Mouse (Mus musculus) kidney, embryonic 16.5 days (tissue): ENCODE data around the gene Ppp1r35. TPM values are rescaled to one million over a fixed set of nuclear protein-coding genes. Genes with fewer than 3 reads are reported as not detected.

Experiments used
- ATAC-seq: fragments of 200-750 bp; cut with Nextera tagmentation; 2 replicates; pipeline ENCODE4 v1.8.0; 2017; ENCODE audit warnings: moderate TSS enrichment; ENCODE audit not compliant: low FRiP score, low TSS enrichment
- H3K27ac ChIP-seq: fragments of 300-500 bp; sonication (generic); 2 replicates; pipeline ENCODE4 v1.5.1; 2014; ENCODE audit warnings: low read length
- H3K27me3 ChIP-seq: fragments of 300-500 bp; sonication (generic); 2 replicates; pipeline ENCODE4 v1.6.1; 2014; ENCODE audit warnings: low read length, control low read depth, mixed read lengths; ENCODE audit not compliant: insufficient read depth
- H3K36me3 ChIP-seq: fragments of 300-500 bp; sonication (generic); 2 replicates; pipeline ENCODE4 v1.6.1; 2014; ENCODE audit warnings: low read length, control low read depth, mixed read lengths; ENCODE audit not compliant: insufficient read depth
- H3K4me1 ChIP-seq: fragments of 300-500 bp; sonication (generic); 2 replicates; pipeline ENCODE4 v1.6.1; 2014; ENCODE audit warnings: low read length, control low read depth, mixed read lengths; ENCODE audit not compliant: insufficient read depth
- H3K4me2 ChIP-seq: fragments of 300-500 bp; sonication (generic); replicated peaks from 2 replicates; pipeline ENCODE4 v1.6.1; 2014; ENCODE audit warnings: low read depth, low read length
- H3K4me3 ChIP-seq: fragments of 300-500 bp; sonication (generic); 2 replicates; pipeline ENCODE4 v1.5.1; 2014; ENCODE audit warnings: mild to moderate bottlenecking, low read length
- H3K9ac ChIP-seq: fragments of 300-500 bp; sonication (generic); replicated peaks from 2 replicates; pipeline ENCODE4 v1.6.1; 2014; ENCODE audit warnings: low read length
- H3K9me3 ChIP-seq: fragments of 300-500 bp; sonication (generic); 2 replicates; pipeline ENCODE4 v1.6.1; 2016; ENCODE audit warnings: low read length, control low read depth
- WGBS: fragments of 180-500 bp; shearing (Covaris S2); extraction: QIAGEN DNeasy Blood & Tissue Kit; methylation state at CpG from one replicate; pipeline ENCODE4 v1.1.7; 2014; 5-methylcytosine and 5-hydroxymethylcytosine counted together
- polyA plus RNA-seq: library from polyadenylated mRNA; unstranded; fragments of >200 nt; fragmentation: Nextera tagmentation; extraction: Ambion mirVana; gene quantifications from 2 replicates; pipeline ENCODE4 v1.2.1, GENCODE M21; 2015

Gene Ppp1r35
- polyA plus RNA-seq, 1 experiment from 2014 or later = 26.0 TPM

- Histone ChIP-seq H3K9me3 (no peaks in the 10 kb centered on the region), H3K9ac (no peak overlapping the region), H3K27me3 (no peaks in the 10 kb centered on the region), H3K27ac (no peak overlapping the region), H3K4me2 (no peak overlapping the region), H3K4me3 (no peak overlapping the region), H3K36me3 (peaks cover 43% of the 10 kb centered on the region), H3K4me1 (peaks cover 27% of the 10 kb centered on the region)
- 94% methylated on average over 13 of the region's 13 CpGs for WGBS
- no peak for ATAC-seq
Measured at GRCm38 (mm10) chr5:137751221-137751887, 27.3 kb upstream of the Ppp1r35 start.

DNA sequence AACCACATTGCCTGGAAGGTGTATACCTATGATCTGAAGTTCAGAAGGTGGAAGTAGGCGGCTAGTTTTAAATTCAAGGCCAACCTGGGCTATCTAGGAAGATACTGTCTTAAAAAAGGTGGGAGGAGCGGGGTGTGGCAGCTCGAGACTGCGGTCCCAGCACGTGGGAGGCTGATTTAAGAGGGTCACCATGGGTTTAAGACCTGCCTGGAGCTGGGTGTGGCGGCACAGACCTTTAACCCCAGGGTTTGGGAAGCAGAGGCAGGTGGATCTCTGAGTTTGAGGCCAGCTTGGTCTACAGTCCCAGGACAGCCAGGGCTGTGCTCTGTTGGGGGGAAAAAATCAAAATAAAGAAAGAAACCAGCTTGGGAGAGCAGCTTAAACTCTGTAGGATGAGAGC, 26.7 kb upstream of the Ppp1r35 start:
- Histone ChIP-seq H3K27ac (no peak overlapping the region), H3K4me1 (peaks cover 27% of the 10 kb centered on the region), H3K9me3 (no peaks in the 10 kb centered on the region), H3K9ac (no peak overlapping the region), H3K36me3 (peaks cover 43% of the 10 kb centered on the region), H3K4me3 (no peak overlapping the region), H3K27me3 (no peaks in the 10 kb centered on the region), H3K4me2 (no peak overlapping the region)
- no peak for ATAC-seq
- WGBS = 82% methylated on average over 6 of the region's 6 CpGs

- H3K27me3 ChIP-seq = no peaks in the 10 kb centered on the region
- H3K27ac ChIP-seq = no peak overlapping the region; the same call in 1 of the 2 replicates
- ATAC-seq = no peak
- H3K4me3 ChIP-seq = no peak overlapping the region
- H3K9me3 ChIP-seq = no peaks in the 10 kb centered on the region
- H3K9ac ChIP-seq = no peak overlapping the region
- WGBS = 77% methylated on average over 13 of the region's 13 CpGs
- H3K4me2 ChIP-seq = no peak overlapping the region
- H3K36me3 ChIP-seq = peaks cover 48% of the 10 kb centered on the region
- peaks cover 17% of the 10 kb centered on the region for H3K4me1 ChIP-seq
Measured at GRCm38 (mm10) chr5:137753111-137753832, 25.4 kb upstream of the Ppp1r35 start.

DNA sequence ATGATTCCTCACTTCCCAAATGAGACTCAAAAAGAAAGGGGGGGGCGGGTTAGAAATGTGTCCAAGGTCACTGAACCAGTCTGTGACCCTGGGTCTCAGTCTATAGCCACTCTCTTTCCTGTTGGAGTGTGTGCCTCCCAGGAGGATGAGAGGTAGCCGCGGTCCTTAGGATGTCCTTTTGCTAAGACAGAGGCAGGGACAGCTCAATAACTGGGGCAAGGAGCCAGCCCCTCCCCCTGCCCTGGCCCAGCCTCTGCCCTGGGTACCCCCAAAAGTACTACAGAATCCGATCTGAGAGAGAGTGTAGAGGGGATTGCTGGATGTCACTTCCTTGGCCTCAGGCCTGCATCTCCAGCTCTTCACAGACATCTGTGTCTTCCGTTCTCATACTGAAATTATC, 23.2 kb upstream of the Ppp1r35 start:
- Histone ChIP-seq H3K4me3 (no peak overlapping the region), H3K27me3 (no peaks in the 10 kb centered on the region), H3K9ac (no peak overlapping the region), H3K4me1 (peaks cover 3% of the 10 kb centered on the region; the same call in 1 of the 2 replicates), H3K27ac (no peak overlapping the region), H3K9me3 (no peaks in the 10 kb centered on the region), H3K36me3 (peaks cover 63% of the 10 kb centered on the region), H3K4me2 (no peak overlapping the region)
- WGBS = 83% methylated on average over 5 of the region's 5 CpGs
- no peak for ATAC-seq

- Histone ChIP-seq H3K27me3 (no peaks in the 10 kb centered on the region), H3K4me2 (no peak overlapping the region), H3K36me3 (peaks cover 58% of the 10 kb centered on the region), H3K27ac (no peak overlapping the region), H3K9me3 (no peaks in the 10 kb centered on the region), H3K4me1 (peaks cover 3% of the 10 kb centered on the region; the same call in 1 of the 2 replicates), H3K4me3 (no peak overlapping the region), H3K9ac (no peak overlapping the region)
- ATAC-seq = no peak
- WGBS = 75% methylated on average over 3 of the region's 3 CpGs
Measured at GRCm38 (mm10) chr5:137756106-137756505, 22.5 kb upstream of the Ppp1r35 start.

GRCm38 (mm10) chr5:137756882-137757661, 21.6 kb upstream of the Ppp1r35 start:
- 47% methylated on average over 10 of the region's 10 CpGs for WGBS
- Histone ChIP-seq H3K27ac (no peak overlapping the region), H3K27me3 (no peaks in the 10 kb centered on the region), H3K9ac (no peak overlapping the region), H3K36me3 (peaks cover 49% of the 10 kb centered on the region), H3K4me3 (no peak overlapping the region), H3K4me1 (peaks cover 3% of the 10 kb centered on the region; the same call in 1 of the 2 replicates), H3K9me3 (no peaks in the 10 kb centered on the region), H3K4me2 (no peak overlapping the region)
- 0 out of 2 replicates have a peak, but pooled peaks have one; percentile 17 for ATAC-seq

DNA sequence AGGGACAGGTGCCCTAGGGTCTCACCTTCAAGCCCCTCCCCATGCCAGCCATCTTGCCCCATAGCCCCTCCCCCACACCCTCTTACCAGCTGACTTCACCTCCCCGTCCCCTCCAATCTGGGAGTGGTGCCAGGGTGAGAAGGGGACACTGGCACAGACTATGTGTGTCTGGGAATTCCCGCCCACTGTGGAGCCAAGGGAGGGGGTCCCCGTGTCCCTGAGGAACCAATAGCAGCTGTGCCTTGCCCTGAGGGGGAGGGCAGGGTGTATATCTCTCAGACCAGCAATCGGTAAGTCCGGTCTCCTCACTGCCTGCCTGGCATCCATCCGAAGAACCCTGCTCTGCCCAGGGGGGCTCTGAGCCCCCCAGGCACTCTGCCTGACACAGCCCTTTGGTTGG, 20.8 kb upstream of the Ppp1r35 start:
- Histone ChIP-seq H3K27ac (no peak overlapping the region), H3K36me3 (peaks cover 43% of the 10 kb centered on the region), H3K4me2 (no peak overlapping the region), H3K9me3 (no peaks in the 10 kb centered on the region), H3K4me3 (no peak overlapping the region), H3K27me3 (no peaks in the 10 kb centered on the region), H3K4me1 (peaks cover 3% of the 10 kb centered on the region; the same call in 1 of the 2 replicates), H3K9ac (no peak overlapping the region)
- ATAC-seq = no peak
- 83% methylated on average over 6 of the region's 6 CpGs for WGBS

- Histone ChIP-seq H3K27me3 (no peaks in the 10 kb centered on the region), H3K9me3 (no peaks in the 10 kb centered on the region), H3K4me1 (peaks cover 3% of the 10 kb centered on the region; the same call in 1 of the 2 replicates), H3K27ac (no peak overlapping the region), H3K9ac (no peak overlapping the region), H3K4me3 (no peak overlapping the region), H3K36me3 (peaks cover 34% of the 10 kb centered on the region), H3K4me2 (no peak overlapping the region)
- WGBS = 93% methylated on average over 19 of the region's 19 CpGs
- no peak for ATAC-seq
Measured at GRCm38 (mm10) chr5:137758921-137759534, 19.6 kb upstream of the Ppp1r35 start.

GRCm38 (mm10) chr5:137759971-137760412, 18.7 kb upstream of the Ppp1r35 start:
- Histone ChIP-seq H3K4me1 (peaks cover 3% of the 10 kb centered on the region; the same call in 1 of the 2 replicates), H3K9me3 (no peaks in the 10 kb centered on the region), H3K4me3 (no peak overlapping the region), H3K36me3 (peaks cover 30% of the 10 kb centered on the region), H3K4me2 (no peak overlapping the region), H3K27ac (no peak overlapping the region), H3K9ac (no peak overlapping the region), H3K27me3 (no peaks in the 10 kb centered on the region)
- 45% methylated on average over 4 of the region's 4 CpGs for whole genome bisulfite sequencing
- ATAC-seq = peak; percentile 42; the same call in 1 of the 2 replicates
